Mouse (Mus musculus) heart, embryonic 14.5 days (tissue): Measurements from ENCODE around the gene Rnasel. TPM values are rescaled to one million over a fixed set of nuclear protein-coding genes. Genes with fewer than 3 reads are reported as not detected.
A peak's percentile ranks its signal among the peaks of the same experiment; 100 is the strongest.

Experiments used
- ATAC-seq: fragments of 200-750 bp; cut with Nextera tagmentation; 2 replicates; pipeline ENCODE4 v1.8.0; 2017; ENCODE audit warnings: low read depth, moderate TSS enrichment; ENCODE audit not compliant: insufficient number of reproducible peaks, insufficient read depth, low FRiP score
- H3K27ac ChIP-seq, 2 experiments: fragments of 200-500 bp in 1 of 2; fragments of 300-500 bp in 1 of 2; sonication (generic) in 1 of 2; replicated peaks in 1 of 2; 2 replicates each; pipeline ENCODE4 v1.5.1; 2012 to 2014; ENCODE audit warnings: low read depth in 2 of 2, low read length in 2 of 2, control low read depth in 1 of 2, mild to moderate bottlenecking in 1 of 2, mixed read lengths in 1 of 2; ENCODE audit not compliant: control insufficient read depth in 1 of 2, insufficient read depth in 1 of 2
- H3K27me3 ChIP-seq: fragments of 300-500 bp; sonication (generic); 2 replicates; pipeline ENCODE4 v1.6.1; 2014; ENCODE audit warnings: mild to moderate bottlenecking, low read length, control low read depth; ENCODE audit not compliant: control insufficient read depth, insufficient read depth
- H3K36me3 ChIP-seq: fragments of 300-500 bp; sonication (generic); 2 replicates; pipeline ENCODE4 v1.6.1; 2014; ENCODE audit warnings: mild to moderate bottlenecking, control low read depth, low read length, mixed read lengths; ENCODE audit not compliant: control insufficient read depth, insufficient read depth
- H3K4me1 ChIP-seq, 2 experiments: fragments of 200-500 bp in 1 of 2; fragments of 300-500 bp in 1 of 2; sonication (generic) in 1 of 2; 2 replicates each; pipeline ENCODE4 v1.6.1; 2012 to 2014; ENCODE audit warnings: low read length in 2 of 2, control low read depth in 1 of 2, mixed read lengths in 1 of 2; ENCODE audit not compliant: control insufficient read depth in 2 of 2, insufficient read depth in 2 of 2
- H3K4me2 ChIP-seq: fragments of 300-500 bp; sonication (generic); 2 replicates; pipeline ENCODE4 v1.6.1; 2014; ENCODE audit warnings: mild to moderate bottlenecking, low read length
- H3K4me3 ChIP-seq, 2 experiments: fragments of 200-500 bp in 1 of 2; fragments of 300-500 bp in 1 of 2; sonication (generic) in 1 of 2; 2 replicates each; pipeline ENCODE4 v1.5.1; 2012 to 2014; ENCODE audit warnings: low read length in 2 of 2, mild to moderate bottlenecking in 2 of 2, control low read depth in 1 of 2, low read depth in 1 of 2, moderate library complexity in 1 of 2; ENCODE audit not compliant: control insufficient read depth in 1 of 2, insufficient read depth in 1 of 2
- H3K9ac ChIP-seq: fragments of 300-500 bp; sonication (generic); 2 replicates; pipeline ENCODE4 v1.6.1; 2014; ENCODE audit warnings: mild to moderate bottlenecking, low read length
- H3K9me3 ChIP-seq: fragments of 300-500 bp; sonication (generic); 2 replicates; pipeline ENCODE4 v1.6.1; 2016; ENCODE audit warnings: low read length, control low read depth; ENCODE audit not compliant: control insufficient read depth
- WGBS: fragments of 180-500 bp; shearing (Covaris S2); extraction: QIAGEN DNeasy Blood & Tissue Kit; methylation state at CpG from one replicate; pipeline ENCODE4 v1.1.7; 2014; 5-methylcytosine and 5-hydroxymethylcytosine counted together
- polyA plus RNA-seq: library from polyadenylated mRNA; unstranded; fragments of >200 nt; fragmentation: Nextera tagmentation; extraction: Ambion mirVana; gene quantifications from 2 replicates; pipeline ENCODE4 v1.2.1, GENCODE M21; 2014

Rnasel gene
- polyA plus RNA-seq, 1 experiment from 2014 or later: 26.7 TPM

- H3K36me3 ChIP-seq: no peaks in the 10 kb centered on the region
Measured at GRCm38 (mm10) chr1:153802691-153803090, 53.5 kb downstream of the Rnasel start.

GRCm38 (mm10) chr1:153803530-153803929 is 54.3 kb downstream of the Rnasel start:
- no peak overlapping the region for H3K27ac ChIP-seq
- 71% methylated on average over 8 of the region's 8 CpGs for WGBS
- H3K4me1 ChIP-seq: no peaks in the 10 kb centered on the region
- H3K4me2 ChIP-seq: no peak overlapping the region
- no peaks in the 10 kb centered on the region for H3K36me3 ChIP-seq
- H3K9me3 ChIP-seq: no peaks in the 10 kb centered on the region
- no peak overlapping the region for H3K9ac ChIP-seq
- H3K4me3 ChIP-seq: no peak overlapping the region
- ATAC-seq: no peak
- H3K27me3 ChIP-seq: peaks cover 3% of the 10 kb centered on the region; the same call in 1 of the 2 replicates

More at GRCm38 (mm10) chr1:153802691-153803090, 53.5 kb downstream of the Rnasel start:
- Histone ChIP-seq H3K4me1 (no peaks in the 10 kb centered on the region), H3K9ac (no peak overlapping the region), H3K4me2 (no peak overlapping the region), H3K9me3 (no peaks in the 10 kb centered on the region), H3K27ac (no peak overlapping the region; a peak in 1 of 4 replicates), H3K27me3 (peaks cover 3% of the 10 kb centered on the region; the same call in 1 of the 2 replicates), H3K4me3 (no peak overlapping the region)
- WGBS: 79% methylated on average over 7 of the region's 7 CpGs
- no peak for ATAC-seq

- 39% methylated on average over 13 of the region's 13 CpGs for WGBS
- H3K9me3 ChIP-seq: no peaks in the 10 kb centered on the region
- H3K4me3 ChIP-seq: no peak overlapping the region; a peak in 1 of 4 replicates
- peaks cover 3% of the 10 kb centered on the region; the same call in 1 of the 2 replicates for H3K27me3 ChIP-seq
- peak overlapping the region; percentile 46 for H3K4me2 ChIP-seq
- no peak overlapping the region for H3K27ac ChIP-seq
- H3K36me3 ChIP-seq: no peaks in the 10 kb centered on the region
- H3K9ac ChIP-seq: no peak overlapping the region
- no peaks in the 10 kb centered on the region for H3K4me1 ChIP-seq
- ATAC-seq: no peak
Measured at GRCm38 (mm10) chr1:153807390-153807993, 58.3 kb downstream of the Rnasel start.

Other genes with a start within 250 kb of the Rnasel start
- gene Npl, start 199.4 kb upstream of the Rnasel start, polyA plus RNA-seq: 5.6 and 6.8 TPM in 2 replicates
- 0.08 and 0.58 TPM in 2 replicates for gene Rgs8, start 96.4 kb upstream of the Rnasel start, polyA plus RNA-seq
- 1.8 and 2.2 TPM in 2 replicates for gene Rgs16, start 9.1 kb upstream of the Rnasel start, polyA plus RNA-seq
- not detected in 2 replicates for gene Rgsl1, start 94.7 kb downstream of the Rnasel start, polyA plus RNA-seq
- 0.12 TPM in 1 of 2 replicates, not detected in the other for gene Teddm1b, start 124.9 kb downstream of the Rnasel start, polyA plus RNA-seq
- gene Teddm1a, start 142.3 kb downstream of the Rnasel start, polyA plus RNA-seq: not detected in 2 replicates
- 62.5 and 67.0 TPM in 2 replicates for gene Glul, start 150.5 kb downstream of the Rnasel start, polyA plus RNA-seq
- 0.35 and 0.49 TPM in 2 replicates for gene Teddm2, start 150.8 kb downstream of the Rnasel start, polyA plus RNA-seq